Mouse (Mus musculus): ENCODE measurements around the gene Spns2.
A peak's percentile ranks its signal among the peaks of the same experiment; 100 is the strongest.

Gene Spns2

GRCm38 (mm10) chr11:72489881-72490301, at the start of gene Spns2:
Spns2 (minus strand) TSS chr11:72489904.
- DNase-seq (ENCODE audit: low spot score) = peak; percentile 37

- no peak for DNase-seq (ENCODE audit: low spot score)
Observed at GRCm38 (mm10) chr11:72538811-72539210, 49.1 kb upstream of the Spns2 start.

GRCm38 (mm10) chr11:72538037-72538755, 48.5 kb upstream of the Spns2 start:
- no peak for DNase-seq (ENCODE audit: low spot score)

GRCm38 (mm10) chr11:72537503-72537902, 47.8 kb upstream of the Spns2 start:
- no peak for DNase-seq (ENCODE audit: low spot score)

GRCm38 (mm10) chr11:72535519-72535918, 45.8 kb upstream of the Spns2 start:
- no peak for DNase-seq (ENCODE audit: low spot score)

GRCm38 (mm10) chr11:72532890-72533289, 43.2 kb upstream of the Spns2 start:
- no peak for DNase-seq (ENCODE audit: low spot score)

- no peak for DNase-seq (ENCODE audit: low spot score)
Observed at GRCm38 (mm10) chr11:72531632-72532031, 41.9 kb upstream of the Spns2 start.

GRCm38 (mm10) chr11:72531144-72531543, 41.4 kb upstream of the Spns2 start:
- no peak for DNase-seq (ENCODE audit: low spot score)

GRCm38 (mm10) chr11:72526190-72526589, 36.5 kb upstream of the Spns2 start:
- no peak for DNase-seq (ENCODE audit: low spot score)

- DNase-seq (ENCODE audit: low spot score) = no peak
Observed at GRCm38 (mm10) chr11:72523711-72524110, 34.0 kb upstream of the Spns2 start.

GRCm38 (mm10) chr11:72522616-72523041, 32.9 kb upstream of the Spns2 start:
- DNase-seq (ENCODE audit: low spot score) = no peak

- no peak for DNase-seq (ENCODE audit: low spot score)
Observed at GRCm38 (mm10) chr11:72521598-72522541, 32.2 kb upstream of the Spns2 start.

GRCm38 (mm10) chr11:72519895-72520294, 30.2 kb upstream of the Spns2 start:
- DNase-seq (ENCODE audit: low spot score) = no peak

- DNase-seq (ENCODE audit: low spot score) = no peak
Observed at GRCm38 (mm10) chr11:72519189-72519588, 29.5 kb upstream of the Spns2 start.

GRCm38 (mm10) chr11:72518449-72518848, 28.7 kb upstream of the Spns2 start:
- DNase-seq (ENCODE audit: low spot score) = no peak

GRCm38 (mm10) chr11:72514967-72515366, 25.3 kb upstream of the Spns2 start:
- no peak for DNase-seq (ENCODE audit: low spot score)

- DNase-seq (ENCODE audit: low spot score) = no peak
Observed at GRCm38 (mm10) chr11:72508651-72509050, 18.9 kb upstream of the Spns2 start.

GRCm38 (mm10) chr11:72507651-72508050, 17.9 kb upstream of the Spns2 start:
- no peak for DNase-seq (ENCODE audit: low spot score)

- DNase-seq (ENCODE audit: low spot score) = no peak
Observed at GRCm38 (mm10) chr11:72504016-72504797, 14.5 kb upstream of the Spns2 start.

GRCm38 (mm10) chr11:72503501-72503921, 13.8 kb upstream of the Spns2 start:
- DNase-seq (ENCODE audit: low spot score) = no peak

GRCm38 (mm10) chr11:72502236-72502635, 12.5 kb upstream of the Spns2 start:
- no peak for DNase-seq (ENCODE audit: low spot score)

- DNase-seq (ENCODE audit: low spot score) = no peak
Observed at GRCm38 (mm10) chr11:72501426-72502002, 11.8 kb upstream of the Spns2 start.
